Mouse (Mus musculus) layer of hippocampus, postnatal 36 days (tissue): ENCODE data around the gene 1810010H24Rik. TPM values are rescaled to one million over a fixed set of nuclear protein-coding genes. Genes with fewer than 3 reads are reported as not detected.
A peak's percentile ranks its signal among the peaks of the same experiment; 100 is the strongest.
"Not testable (repeated sequence)": the region's sequence is repeated elsewhere in the genome, so short reads cannot be mapped to it uniquely, and the experiment has no call there.

Experiments
- DNase-seq, 2 experiments: peaks; one replicate each; pipeline ENCODE4 v3.0.0; 2022
- total RNA-seq, 2 experiments: library from RNA; stranded (reverse); gene quantifications; 2 replicates each; pipeline ENCODE4 v1.2.3; 2021

Gene 1810010H24Rik
- total RNA-seq, 2 experiments from 2014 or later: 2.6 to 3.4 TPM

GRCm38 (mm10) chr11:107014020-107014585, 11.4 kb upstream of the 1810010H24Rik start:
- DNase-seq: no peak

- no peak for DNase-seq
Measured at GRCm38 (mm10) chr11:107014597-107015309, 10.7 kb upstream of the 1810010H24Rik start.

GRCm38 (mm10) chr11:107015535-107016187, 9.8 kb upstream of the 1810010H24Rik start:
- not testable (repeated sequence) for DNase-seq

GRCm38 (mm10) chr11:107016893-107017292, 8.6 kb upstream of the 1810010H24Rik start:
- no peak for DNase-seq

GRCm38 (mm10) chr11:107017339-107017886, 8.1 kb upstream of the 1810010H24Rik start:
- DNase-seq: no peak

GRCm38 (mm10) chr11:107018606-107019005, 6.9 kb upstream of the 1810010H24Rik start:
- no peak for DNase-seq

- DNase-seq: no peak
Measured at GRCm38 (mm10) chr11:107019318-107019717, 6.2 kb upstream of the 1810010H24Rik start.

GRCm38 (mm10) chr11:107019722-107020121, 5.8 kb upstream of the 1810010H24Rik start:
- not testable (repeated sequence) for DNase-seq

GRCm38 (mm10) chr11:107022050-107022683, 3.3 kb upstream of the 1810010H24Rik start:
- DNase-seq: no peak

- DNase-seq: no peak
Measured at GRCm38 (mm10) chr11:107024406-107024805, 1.1 kb upstream of the 1810010H24Rik start.

- DNase-seq: no peak
Measured at GRCm38 (mm10) chr11:107026554-107027430, 1.3 kb downstream of the 1810010H24Rik start.

GRCm38 (mm10) chr11:107027431-107028274, 2.2 kb downstream of the 1810010H24Rik start:
- DNase-seq: peak; percentile 84 to 85

- no peak for DNase-seq
Measured at GRCm38 (mm10) chr11:107028275-107028618, 2.8 kb downstream of the 1810010H24Rik start.

GRCm38 (mm10) chr11:107028754-107029153, 3.3 kb downstream of the 1810010H24Rik start:
- no peak for DNase-seq

GRCm38 (mm10) chr11:107029536-107029935, 4.1 kb downstream of the 1810010H24Rik start:
- no peak for DNase-seq

- DNase-seq: no peak
Measured at GRCm38 (mm10) chr11:107031635-107032034, 6.2 kb downstream of the 1810010H24Rik start.

GRCm38 (mm10) chr11:107034085-107034810, 8.8 kb downstream of the 1810010H24Rik start:
- DNase-seq: no peak

GRCm38 (mm10) chr11:107039417-107039816, 13.9 kb downstream of the 1810010H24Rik start:
- no peak for DNase-seq

GRCm38 (mm10) chr11:107041396-107041795, 15.9 kb downstream of the 1810010H24Rik start:
- no peak for DNase-seq

- no peak for DNase-seq
Measured at GRCm38 (mm10) chr11:107043361-107043760, 17.9 kb downstream of the 1810010H24Rik start.
